Mouse (Mus musculus) myocyte (in vitro differentiated cells): ENCODE measurements around the gene Tmsb4x.

Experiments
- CEBPB ChIP-seq: IDR thresholded peaks from 2 replicates; pipeline ENCODE4 v1.6.1; 2011; ENCODE audit warnings: mild to moderate bottlenecking, moderate library complexity; ENCODE audit not compliant: poor library complexity, insufficient read depth, severe bottlenecking
- POLR2AphosphoS2 ChIP-seq: IDR thresholded peaks from one replicate; pipeline ENCODE4 v1.6.1; 2011; ENCODE audit warnings: low read depth, control low read depth; ENCODE audit not compliant: insufficient read length
- USF1 ChIP-seq: IDR thresholded peaks from one replicate; pipeline ENCODE4 v1.6.1; 2011; ENCODE audit warnings: low read depth, mild to moderate bottlenecking, control low read depth, moderate library complexity

DNA sequence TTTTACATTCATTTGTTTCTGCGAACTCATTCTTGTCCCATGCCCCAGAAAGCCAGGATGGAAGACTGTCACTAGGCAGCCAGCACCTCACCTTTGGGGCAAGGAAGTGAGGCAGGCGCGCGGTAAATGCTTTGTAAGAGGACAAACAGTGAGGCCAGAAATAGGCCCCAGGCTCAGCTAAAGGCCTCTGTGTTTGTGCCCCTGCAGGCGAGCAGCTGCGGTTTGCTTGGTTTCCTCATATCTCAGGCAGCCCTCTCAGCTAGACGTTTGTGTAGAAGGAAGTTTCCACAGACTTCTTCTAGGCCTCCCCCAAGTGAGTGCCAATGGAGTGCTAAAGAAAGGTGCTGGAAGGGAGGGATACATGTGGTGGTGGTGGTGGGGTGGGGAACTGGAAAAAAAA, 18.0 kb upstream of the Tmsb4x start:
- no peak for TF ChIP-seq USF1
- no peak for TF ChIP-seq CEBPB
- TF ChIP-seq POLR2AphosphoS2 = no peak
